Mouse (Mus musculus): ENCODE measurements around the gene Olfr523. TPM values are rescaled to one million over a fixed set of nuclear protein-coding genes. Genes with fewer than 3 reads are reported as not detected.

Olfr523 gene
- total RNA-seq, 2 experiments from 2014 or later = not detected

GRCm38 (mm10) chr7:140170863-140171262 lies 2.2 kb upstream of the Olfr523 start:
- ATAC-seq (replicated peaks; ENCODE audit: low FRiP score, poor library complexity, severe bottlenecking) = no peak

- ATAC-seq (replicated peaks; ENCODE audit: low FRiP score, poor library complexity, severe bottlenecking) = no peak
Measured at GRCm38 (mm10) chr7:140179176-140179575, 6.2 kb downstream of the Olfr523 start.

- ATAC-seq (replicated peaks; ENCODE audit: low FRiP score, poor library complexity, severe bottlenecking) = no peak
Measured at GRCm38 (mm10) chr7:140180692-140181091, 7.7 kb downstream of the Olfr523 start.

GRCm38 (mm10) chr7:140184206-140184605 lies 11.2 kb downstream of the Olfr523 start:
- ATAC-seq (replicated peaks; ENCODE audit: low FRiP score, poor library complexity, severe bottlenecking) = no peak

DNA sequence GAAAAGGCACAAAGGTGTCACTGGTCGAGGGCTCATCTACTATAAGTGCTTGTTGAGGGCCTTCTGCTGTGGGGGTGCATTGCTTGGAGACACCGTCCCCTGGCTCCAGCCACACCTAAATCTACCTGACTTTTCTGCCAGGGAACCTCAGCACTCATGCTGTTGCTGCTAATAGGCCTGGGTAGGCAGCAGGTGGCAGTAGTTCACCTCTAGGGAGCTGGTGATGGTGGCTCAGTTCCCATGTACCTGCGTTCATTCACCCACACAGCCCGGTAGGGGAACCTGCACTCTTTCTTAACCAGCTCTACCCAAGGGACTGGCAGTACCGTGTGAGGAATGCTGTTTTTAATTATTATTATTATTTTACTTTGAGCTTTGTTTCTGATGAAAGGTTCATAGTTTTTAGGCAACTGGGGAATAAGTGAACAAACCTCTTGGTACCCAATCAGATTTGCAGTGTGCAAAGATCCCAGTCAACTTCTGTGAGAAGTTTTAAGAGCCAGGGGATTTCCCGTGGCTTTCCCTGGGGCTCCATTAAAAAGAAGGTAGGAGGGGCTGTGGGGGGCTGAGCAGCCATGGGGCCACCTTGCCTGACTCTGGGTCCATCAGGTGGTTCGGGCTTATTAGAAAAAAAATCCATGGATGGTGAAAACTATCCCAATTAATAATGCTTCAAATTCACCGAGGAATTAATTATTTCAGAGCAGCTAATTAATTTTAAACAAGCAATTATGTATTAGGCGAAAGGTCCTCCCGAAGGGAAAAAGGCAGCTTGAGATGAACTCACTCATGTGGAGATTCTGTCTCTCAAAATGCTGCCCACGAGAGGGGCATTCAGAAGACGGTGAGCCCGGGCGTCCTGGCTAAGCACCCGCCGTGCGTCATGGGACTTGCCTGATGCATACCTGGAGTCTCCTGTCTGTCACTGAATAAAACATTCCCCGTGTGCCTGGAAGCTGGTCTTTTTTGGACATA lies 13.9 kb downstream of the Olfr523 start:
- no peak for ATAC-seq (replicated peaks; ENCODE audit: low FRiP score, poor library complexity, severe bottlenecking)

DNA sequence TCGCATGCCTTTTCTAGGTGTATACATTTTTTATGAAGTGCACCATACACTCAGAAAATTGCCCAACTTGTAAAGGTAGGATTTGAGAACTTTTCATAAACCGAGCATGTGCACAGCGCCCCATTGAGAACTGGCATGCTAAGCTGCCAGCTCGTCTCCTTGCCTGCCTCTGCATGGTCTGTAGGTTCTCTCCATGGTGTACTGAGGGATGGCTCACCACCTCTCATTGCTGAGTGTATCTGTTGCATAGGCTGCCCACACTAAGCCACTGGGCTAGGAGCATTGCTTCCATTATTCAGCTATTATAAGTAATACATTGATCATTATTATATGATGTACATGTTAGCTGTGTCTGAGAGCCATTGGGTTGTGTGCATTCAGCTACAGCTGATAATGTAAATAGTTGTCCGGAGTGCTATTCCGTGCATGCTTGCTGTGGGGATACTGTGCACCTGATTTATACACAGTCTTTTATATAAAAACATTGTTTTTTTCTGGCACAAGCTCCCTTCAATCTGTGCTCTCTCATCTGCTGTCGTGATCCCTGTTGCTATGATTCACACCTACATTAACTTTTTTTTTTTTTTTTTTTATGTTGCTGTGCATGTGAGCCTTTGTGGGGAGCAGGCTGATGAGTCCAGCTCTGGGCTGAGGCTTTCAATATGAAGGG lies 14.8 kb downstream of the Olfr523 start:
- ATAC-seq (replicated peaks; ENCODE audit: low FRiP score, poor library complexity, severe bottlenecking) = no peak

- ATAC-seq (replicated peaks; ENCODE audit: low FRiP score, poor library complexity, severe bottlenecking) = peak; percentile 59
Measured at GRCm38 (mm10) chr7:140188391-140189328, 15.6 kb downstream of the Olfr523 start.

- no peak for ATAC-seq (replicated peaks; ENCODE audit: low FRiP score, poor library complexity, severe bottlenecking)
Measured at GRCm38 (mm10) chr7:140190435-140190834, 17.4 kb downstream of the Olfr523 start.

DNA sequence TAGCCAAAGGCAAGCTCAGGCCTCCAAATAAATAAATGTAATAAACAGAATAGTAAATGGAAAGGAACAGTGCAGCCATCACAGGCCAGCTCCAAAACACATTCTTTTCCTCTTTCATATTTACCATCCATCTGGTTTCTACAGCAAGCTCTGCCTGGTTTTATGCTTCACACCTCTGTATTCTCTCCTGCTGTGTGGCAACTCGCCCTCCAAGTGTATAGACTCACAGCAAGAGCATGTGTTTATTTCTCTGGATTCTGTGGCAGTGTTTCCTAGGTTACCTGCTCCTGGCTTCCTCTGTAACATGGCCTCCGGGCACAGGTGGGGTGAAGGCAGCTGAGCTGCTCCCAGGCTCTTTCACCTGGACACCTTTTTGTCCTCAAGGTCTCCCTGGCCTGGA lies 19.4 kb downstream of the Olfr523 start:
- ATAC-seq (replicated peaks; ENCODE audit: low FRiP score, poor library complexity, severe bottlenecking) = no peak

DNA sequence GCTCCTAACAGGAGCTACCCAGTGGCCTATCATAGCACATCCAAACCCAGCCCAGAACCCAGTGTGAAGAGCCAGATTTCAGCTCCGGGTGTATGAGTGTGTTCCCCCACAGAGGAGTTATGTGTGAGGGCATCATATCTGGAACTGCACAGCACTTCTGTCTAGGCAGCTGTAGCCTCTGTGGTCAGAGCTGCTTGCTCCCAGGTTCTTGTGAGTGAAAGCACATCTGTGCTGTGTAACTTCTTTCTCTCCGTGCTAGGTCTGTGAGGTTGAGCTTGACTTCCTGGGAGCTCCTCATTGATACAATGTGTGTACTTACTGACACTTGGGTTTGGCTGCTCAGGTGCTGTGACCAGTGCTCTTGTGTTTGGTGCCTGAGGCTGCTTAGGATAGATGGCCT lies 19.8 kb downstream of the Olfr523 start:
- ATAC-seq (replicated peaks; ENCODE audit: low FRiP score, poor library complexity, severe bottlenecking) = no peak

- ATAC-seq (replicated peaks; ENCODE audit: low FRiP score, poor library complexity, severe bottlenecking) = no peak
Measured at GRCm38 (mm10) chr7:140194031-140194430, 21.0 kb downstream of the Olfr523 start.

- ATAC-seq (replicated peaks; ENCODE audit: low FRiP score, poor library complexity, severe bottlenecking) = no peak
Measured at GRCm38 (mm10) chr7:140196002-140196401, 23.0 kb downstream of the Olfr523 start.

DNA sequence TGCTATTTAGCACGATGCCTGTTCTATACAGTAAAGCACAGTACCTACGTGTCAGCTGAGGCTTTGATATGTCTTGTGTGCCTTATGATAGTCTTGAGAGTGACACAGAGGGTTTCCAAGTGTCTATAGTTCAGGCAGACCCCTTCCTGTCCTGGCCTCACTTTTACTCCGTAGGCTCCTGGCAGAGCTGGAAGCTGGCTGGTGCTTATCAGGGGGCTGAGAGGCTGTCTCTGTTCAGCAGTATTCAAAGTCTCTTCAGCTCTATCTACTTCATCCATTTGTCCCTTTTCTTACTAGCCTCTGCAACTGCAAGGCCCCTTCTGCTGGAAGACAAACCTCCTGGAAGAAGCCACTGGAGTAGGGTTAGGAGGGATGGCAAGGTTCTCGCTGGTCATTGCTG lies 28.1 kb downstream of the Olfr523 start:
- ATAC-seq (replicated peaks; ENCODE audit: low FRiP score, poor library complexity, severe bottlenecking) = no peak

DNA sequence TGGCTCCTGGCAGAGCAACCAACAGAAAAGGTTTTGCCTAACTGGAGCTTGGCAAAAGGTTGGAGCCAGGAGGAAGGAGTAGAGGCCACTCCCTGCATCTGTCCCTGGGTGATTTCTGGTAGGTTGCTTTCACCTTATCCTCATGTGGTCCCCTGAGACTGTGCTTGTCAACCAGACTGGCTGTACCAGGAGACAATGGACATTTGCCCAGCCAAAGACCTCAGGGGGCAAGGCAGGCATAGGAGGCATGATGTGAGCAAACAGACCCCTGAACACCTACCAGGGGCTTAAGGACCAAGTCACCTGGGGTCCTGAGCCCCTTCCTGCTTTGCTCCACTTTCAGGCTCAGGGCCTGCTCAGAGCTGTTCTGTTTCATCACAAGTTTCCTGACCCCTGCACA lies 32.8 kb downstream of the Olfr523 start, which contains the start of gene Olfr524:
Gene Olfr524 (minus strand): TSS at position 101 of the 400 bp plus-strand sequence.
- no peak for ATAC-seq (replicated peaks; ENCODE audit: low FRiP score, poor library complexity, severe bottlenecking)

DNA sequence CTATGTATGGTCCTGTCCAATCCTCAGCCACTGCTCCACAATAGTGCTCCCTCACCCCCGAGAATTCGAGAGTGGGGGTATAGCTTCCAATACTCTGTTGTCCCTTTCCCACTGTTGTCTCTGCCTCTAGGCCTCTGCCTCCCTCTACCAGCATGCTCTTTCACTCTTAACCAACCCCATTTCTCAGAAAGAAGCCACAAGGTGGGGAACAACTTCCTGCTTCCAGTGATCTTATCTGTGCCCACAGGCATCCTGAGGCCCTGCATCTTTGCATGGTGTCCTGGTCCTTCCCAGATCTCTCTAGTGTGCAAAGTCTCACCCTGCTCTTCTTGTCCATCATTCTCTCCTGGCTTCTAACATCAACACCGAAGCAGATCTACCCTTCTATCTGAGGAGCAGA lies 33.9 kb downstream of the Olfr523 start:
- ATAC-seq (replicated peaks; ENCODE audit: low FRiP score, poor library complexity, severe bottlenecking) = no peak

GRCm38 (mm10) chr7:140208153-140208552 lies 35.1 kb downstream of the Olfr523 start:
- ATAC-seq (replicated peaks; ENCODE audit: low FRiP score, poor library complexity, severe bottlenecking) = no peak

DNA sequence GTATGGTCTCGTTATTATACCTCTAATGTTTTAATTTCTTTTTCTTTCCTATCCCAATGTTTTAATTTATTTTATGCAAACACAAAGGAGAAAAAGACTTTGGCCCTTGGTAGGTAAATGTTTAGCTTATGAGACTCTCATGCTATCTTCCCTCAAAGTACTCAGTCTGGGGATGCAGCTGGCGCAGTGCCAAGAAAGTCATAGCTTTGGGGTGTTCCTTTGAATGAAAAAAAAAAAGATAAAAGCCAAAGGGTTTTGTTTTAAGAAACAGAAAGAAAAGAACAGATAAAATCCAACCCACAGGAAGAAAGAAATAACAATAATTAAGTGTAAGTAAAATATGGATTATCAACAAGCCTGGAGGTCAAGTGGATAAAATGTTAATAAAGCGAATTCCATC lies 35.7 kb downstream of the Olfr523 start:
- no peak for ATAC-seq (replicated peaks; ENCODE audit: low FRiP score, poor library complexity, severe bottlenecking)

DNA sequence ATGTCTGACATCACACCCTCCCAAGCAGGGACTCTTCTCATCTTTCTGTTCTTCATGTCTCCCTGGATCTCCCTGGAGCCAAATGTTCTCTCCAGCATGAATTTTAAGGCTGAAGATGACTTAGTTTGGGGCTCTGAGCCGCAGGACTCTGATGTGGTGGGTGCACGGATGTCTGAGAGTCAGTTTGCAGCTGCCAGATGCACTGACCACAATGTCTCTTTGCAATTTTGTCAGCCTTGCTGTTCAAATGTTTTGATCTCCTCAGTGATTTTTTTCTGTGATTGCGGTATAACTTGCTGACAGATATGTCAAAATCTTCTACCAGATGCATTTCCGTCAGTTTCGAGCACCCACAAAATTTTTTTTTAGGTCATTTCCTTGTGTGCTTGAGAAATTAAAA lies 40.8 kb downstream of the Olfr523 start:
- no peak for ATAC-seq (replicated peaks; ENCODE audit: low FRiP score, poor library complexity, severe bottlenecking)

- ATAC-seq (replicated peaks; ENCODE audit: low FRiP score, poor library complexity, severe bottlenecking) = no peak
Measured at GRCm38 (mm10) chr7:140217967-140218366, 45.0 kb downstream of the Olfr523 start, which contains the start of gene Cd163l1. Cd163l1 (plus strand) TSS chr7:140218267.

DNA sequence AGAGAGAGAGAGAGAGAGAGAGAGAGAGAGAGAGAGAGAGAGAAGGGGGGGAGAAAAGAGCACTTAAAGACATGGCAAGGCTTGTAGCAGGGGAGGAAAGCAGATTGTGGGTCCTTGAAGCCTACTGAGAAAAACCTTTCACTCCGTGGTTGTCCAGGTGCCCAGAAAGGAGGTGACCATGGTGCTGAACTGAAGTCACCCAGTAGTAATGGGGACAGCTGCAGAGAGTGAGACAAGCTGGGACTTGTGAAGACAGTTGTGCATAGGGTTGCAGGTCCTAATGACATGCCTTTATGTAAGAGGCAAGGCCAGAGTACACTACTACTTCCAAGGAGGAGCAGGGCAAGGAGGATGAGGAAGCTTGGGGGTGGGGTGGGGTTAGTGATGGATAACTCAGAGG lies 46.3 kb downstream of the Olfr523 start:
- no peak for ATAC-seq (replicated peaks; ENCODE audit: low FRiP score, poor library complexity, severe bottlenecking)
